Mouse (Mus musculus): Measurements from ENCODE around the gene Gnai1. TPM values are rescaled to one million over a fixed set of nuclear protein-coding genes. Genes with fewer than 3 reads are reported as not detected.
A peak's percentile ranks its signal among the peaks of the same experiment; 100 is the strongest.
"Not testable (repeated sequence)": the region's sequence is repeated elsewhere in the genome, so short reads cannot be mapped to it uniquely, and the experiment has no call there.

Gene Gnai1
- 10 to 100 TPM; 32.0 to 45.8 TPM for total RNA-seq (2021)
- long read RNA-seq, experiment 1, transcript Gnai1-201 (8 exons, 3,135 nt) = major isoform, 81 of 87 reads
- long read RNA-seq, experiment 1, partial matches to known transcripts = 3 of 87 reads
- long read RNA-seq, experiment 1, other reads (novel, unspliced or antisense) = 3 of 87 reads
- long read RNA-seq, experiment 2, transcript Gnai1-201 (8 exons, 3,135 nt) = major isoform, 101 of 124 reads
- long read RNA-seq, experiment 2, partial matches to known transcripts = 18 of 124 reads
- long read RNA-seq, experiment 2, other reads (novel, unspliced or antisense) = 5 of 124 reads

- DNase-seq (ENCODE audit: low spot score in 2 of 2) = peak; percentile 71 to 72
Observed at GRCm38 (mm10) chr5:18360281-18360819, at the start of gene Gnai1. Gene Gnai1 (minus strand): TSS chr5:18360355.

GRCm38 (mm10) chr5:18367864-18368263 lies 7.7 kb upstream of the Gnai1 start:
- DNase-seq (ENCODE audit: low spot score in 2 of 2) = no peak

- DNase-seq (ENCODE audit: low spot score in 2 of 2) = no peak
Observed at GRCm38 (mm10) chr5:18365460-18365859, 5.3 kb upstream of the Gnai1 start.

- no peak for DNase-seq (ENCODE audit: low spot score in 2 of 2)
Observed at GRCm38 (mm10) chr5:18360956-18361355, 801 bp upstream of the Gnai1 start.

- peak; percentile 42 to 46 for DNase-seq (ENCODE audit: low spot score in 2 of 2)
Observed at GRCm38 (mm10) chr5:18359376-18360280, 527 bp downstream of the Gnai1 start.

GRCm38 (mm10) chr5:18358778-18359177 lies 1.4 kb downstream of the Gnai1 start:
- no peak for DNase-seq (ENCODE audit: low spot score in 2 of 2)

- DNase-seq (ENCODE audit: low spot score in 2 of 2) = peak in 1 of 2 experiments; percentile 27
Observed at GRCm38 (mm10) chr5:18358191-18358590, 2.0 kb downstream of the Gnai1 start.

- no peak for DNase-seq (ENCODE audit: low spot score in 2 of 2)
Observed at GRCm38 (mm10) chr5:18347297-18347696, 12.9 kb downstream of the Gnai1 start.

- no peak for DNase-seq (ENCODE audit: low spot score in 2 of 2)
Observed at GRCm38 (mm10) chr5:18343455-18344142, 16.6 kb downstream of the Gnai1 start.

- DNase-seq (ENCODE audit: low spot score in 2 of 2) = no peak
Observed at GRCm38 (mm10) chr5:18342765-18343454, 17.2 kb downstream of the Gnai1 start.

- DNase-seq (ENCODE audit: low spot score in 2 of 2) = not testable (repeated sequence)
Observed at GRCm38 (mm10) chr5:18341876-18342275, 18.3 kb downstream of the Gnai1 start.

- no peak for DNase-seq (ENCODE audit: low spot score in 2 of 2)
Observed at GRCm38 (mm10) chr5:18332256-18332655, 27.9 kb downstream of the Gnai1 start.

GRCm38 (mm10) chr5:18330726-18331125 lies 29.4 kb downstream of the Gnai1 start:
- DNase-seq (ENCODE audit: low spot score in 2 of 2) = no peak

GRCm38 (mm10) chr5:18326159-18326558 lies 34.0 kb downstream of the Gnai1 start:
- no peak for DNase-seq (ENCODE audit: low spot score in 2 of 2)

GRCm38 (mm10) chr5:18323534-18323933 lies 36.6 kb downstream of the Gnai1 start:
- no peak for DNase-seq (ENCODE audit: low spot score in 2 of 2)

GRCm38 (mm10) chr5:18321661-18322060 lies 38.5 kb downstream of the Gnai1 start:
- no peak for DNase-seq (ENCODE audit: low spot score in 2 of 2)

- no peak for DNase-seq (ENCODE audit: low spot score in 2 of 2)
Observed at GRCm38 (mm10) chr5:18318846-18319245, 41.3 kb downstream of the Gnai1 start.

GRCm38 (mm10) chr5:18307229-18307804 lies 52.8 kb downstream of the Gnai1 start:
- DNase-seq (ENCODE audit: low spot score in 2 of 2) = no peak

- DNase-seq (ENCODE audit: low spot score in 2 of 2) = no peak
Observed at GRCm38 (mm10) chr5:18296584-18296983, 63.6 kb downstream of the Gnai1 start.

GRCm38 (mm10) chr5:18292744-18293143 lies 67.4 kb downstream of the Gnai1 start:
- DNase-seq (ENCODE audit: low spot score in 2 of 2) = no peak

Data from adrenal gland, adult 18-20 months (tissue).